Mouse (Mus musculus): ENCODE data around the gene Krcc1. TPM values are rescaled to one million over a fixed set of nuclear protein-coding genes. Genes with fewer than 3 reads are reported as not detected.
"Not testable (repeated sequence)": the region's sequence is repeated elsewhere in the genome, so short reads cannot be mapped to it uniquely, and the experiment has no call there.

The Krcc1 gene
- polyA plus RNA-seq, 1 experiment from 2014 or later, result 21.3 TPM

DNA sequence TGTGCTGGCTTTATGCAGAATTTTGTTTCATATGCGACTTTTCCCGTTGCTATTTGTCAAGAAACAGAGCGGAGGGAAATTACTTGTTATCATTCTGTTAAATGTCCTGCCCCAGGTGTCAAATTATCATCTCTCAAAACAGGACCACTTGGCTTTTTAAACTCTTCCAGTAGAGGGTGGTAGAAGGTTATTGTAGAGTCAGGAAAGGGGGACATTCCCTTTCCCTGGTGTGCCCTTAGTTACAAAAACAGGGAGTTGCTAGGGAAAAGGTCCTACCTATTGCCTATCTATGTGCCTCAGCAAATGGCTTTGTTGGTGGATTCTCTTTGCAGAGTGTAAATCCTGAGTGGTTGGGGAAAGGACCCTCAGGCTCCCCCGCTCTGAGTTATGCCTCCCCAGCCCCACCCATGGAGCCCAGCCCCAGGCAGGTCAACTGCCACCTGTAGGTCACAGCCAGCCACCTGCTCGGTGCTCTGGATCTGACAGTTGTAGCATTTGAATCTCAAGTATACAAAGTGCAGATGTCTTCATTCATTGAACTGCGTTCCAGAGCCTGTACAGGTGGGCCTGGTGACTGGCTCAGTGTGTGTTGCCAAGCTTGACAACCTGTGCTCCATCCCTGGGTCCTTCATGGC lies 30.7 kb downstream of the Krcc1 start:
- H3K36me3 ChIP-seq, result no peaks in the 10 kb centered on the region
- no peak overlapping the region for H3K4me3 ChIP-seq
- no peak overlapping the region for H3K9ac ChIP-seq (replicated peaks)
- no peak for ATAC-seq (replicated peaks)
- no peaks in the 10 kb centered on the region for H3K9me3 ChIP-seq
- no peak overlapping the region for H3K4me2 ChIP-seq (replicated peaks)
- WGBS, result 77% methylated on average over 6 of the region's 6 CpGs
- no peaks in the 10 kb centered on the region for H3K27me3 ChIP-seq
- no peaks in the 10 kb centered on the region for H3K4me1 ChIP-seq
- H3K27ac ChIP-seq (replicated peaks), result no peak overlapping the region

DNA sequence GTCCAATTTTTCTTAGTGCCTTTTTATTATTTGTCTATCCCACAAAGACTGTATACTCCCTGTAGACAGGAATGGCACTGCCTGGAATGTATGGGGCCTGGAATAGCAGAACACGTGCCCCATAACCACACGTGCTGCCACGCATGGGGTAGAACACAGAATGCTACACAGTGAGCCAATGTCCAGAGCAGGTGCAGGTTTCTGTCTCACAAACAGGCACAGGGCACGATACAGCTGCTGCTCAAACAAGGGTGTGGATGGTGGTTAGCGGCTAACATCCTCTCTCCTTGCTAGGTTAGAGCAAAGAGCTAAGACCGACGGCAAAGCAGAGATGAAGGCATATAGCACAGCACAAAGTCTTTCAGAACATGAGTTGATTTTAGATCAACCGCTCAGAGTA lies 36.0 kb downstream of the Krcc1 start:
- Histone ChIP-seq H3K36me3 (no peaks in the 10 kb centered on the region), H3K9me3 (no peaks in the 10 kb centered on the region), H3K4me1 (no peaks in the 10 kb centered on the region), H3K27ac (replicated peaks) (no peak overlapping the region), H3K4me3 (no peak overlapping the region), H3K4me2 (replicated peaks) (no peak overlapping the region), H3K9ac (replicated peaks) (no peak overlapping the region), H3K27me3 (no peaks in the 10 kb centered on the region)
- WGBS, result 90% methylated on average over 8 of the region's 8 CpGs
- no peak for ATAC-seq (replicated peaks)

DNA sequence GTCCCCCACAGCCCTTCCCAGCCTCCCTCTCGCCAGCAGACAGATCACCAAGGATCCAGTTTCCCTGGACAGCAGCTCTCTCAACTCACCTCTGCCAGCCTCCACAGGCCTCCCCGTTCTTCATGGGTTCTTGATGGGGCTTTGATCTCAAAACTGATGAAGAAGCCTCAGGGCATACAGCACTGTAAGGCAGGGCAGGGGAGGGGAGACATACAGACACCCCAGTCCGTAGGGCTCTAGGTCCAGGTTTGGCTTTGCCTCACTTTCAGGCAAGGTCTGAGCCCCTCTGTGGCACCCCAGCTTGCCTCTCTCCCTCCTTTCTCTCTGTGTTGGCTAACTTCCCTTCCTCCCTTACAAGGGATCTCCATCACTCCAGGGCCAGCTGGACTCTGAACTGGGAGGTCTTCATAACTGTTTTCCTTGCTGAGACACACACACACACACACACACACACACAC lies 50.4 kb downstream of the Krcc1 start, which contains the start of gene Smyd1:
Gene Smyd1, minus strand, starts transcription at position 408 of the 458 bp plus-strand sequence.
- no peaks in the 10 kb centered on the region for H3K9me3 ChIP-seq
- 87% methylated on average over 3 of the region's 3 CpGs for WGBS
- no peaks in the 10 kb centered on the region for H3K27me3 ChIP-seq
- no peak within 1 kb of the TSS for H3K4me2 ChIP-seq (replicated peaks)
- H3K36me3 ChIP-seq, result no peaks in the 10 kb centered on the region
- ATAC-seq (replicated peaks), result no peak
- no peaks in the 10 kb centered on the region for H3K4me1 ChIP-seq
- no peak within 1 kb of the TSS for H3K4me3 ChIP-seq
- H3K9ac ChIP-seq (replicated peaks), result no peak within 1 kb of the TSS
- H3K27ac ChIP-seq (replicated peaks), result no peak within 1 kb of the TSS

DNA sequence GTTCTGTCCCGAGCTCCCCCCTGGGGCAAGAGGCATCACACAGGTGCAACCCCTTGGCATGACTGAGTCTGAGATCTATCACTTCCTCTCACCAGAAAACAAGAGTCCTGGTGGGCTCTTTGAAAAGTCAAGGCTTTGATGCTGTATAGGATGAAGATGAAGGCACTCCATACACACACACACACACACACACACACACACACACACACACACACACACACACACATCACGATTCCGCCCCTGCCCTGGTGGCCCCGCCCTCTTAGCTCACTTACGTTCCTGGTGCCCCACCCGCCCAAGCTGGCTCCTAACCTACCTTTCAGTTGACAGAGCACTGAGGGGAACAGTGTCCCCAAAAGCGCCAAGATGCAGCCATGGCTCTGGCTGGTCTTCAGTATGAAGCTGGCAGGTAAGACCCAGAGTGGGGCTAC lies 51.0 kb downstream of the Krcc1 start, which contains the start of gene Cd8b1:
Gene Cd8b1, plus strand, starts transcription at position 298 of the 431 bp plus-strand sequence.
- Histone ChIP-seq H3K27ac (replicated peaks) (no peak within 1 kb of the TSS), H3K4me1 (no peaks in the 10 kb centered on the region), H3K4me2 (replicated peaks) (no peak within 1 kb of the TSS), H3K9me3 (no peaks in the 10 kb centered on the region), H3K9ac (replicated peaks) (no peak within 1 kb of the TSS), H3K4me3 (no peak within 1 kb of the TSS), H3K27me3 (no peaks in the 10 kb centered on the region), H3K36me3 (no peaks in the 10 kb centered on the region)
- ATAC-seq (replicated peaks), result no peak
- WGBS, result 85% methylated on average over 7 of the region's 7 CpGs

DNA sequence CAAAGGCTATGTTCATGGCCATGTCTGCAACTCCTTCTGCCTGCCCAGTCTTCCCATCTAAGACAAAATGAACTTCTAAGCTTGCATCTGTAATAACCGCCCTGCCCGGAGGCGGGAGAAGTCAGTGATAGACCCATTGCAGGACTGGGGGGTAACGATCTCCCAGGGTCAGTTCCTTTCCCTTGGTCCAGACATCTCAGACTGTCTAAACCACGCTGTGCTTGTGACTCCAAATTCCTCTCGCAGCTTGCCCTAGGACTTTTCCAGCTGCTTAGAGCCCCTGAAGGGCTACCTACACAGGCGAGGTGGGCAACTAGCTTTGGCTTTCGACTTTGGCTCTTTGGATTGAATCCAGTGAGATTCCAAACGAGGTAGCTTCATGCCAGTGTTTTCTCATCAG lies 53.3 kb downstream of the Krcc1 start:
- ATAC-seq (replicated peaks), result no peak
- H3K9ac ChIP-seq (replicated peaks), result no peak overlapping the region
- no peak overlapping the region for H3K27ac ChIP-seq (replicated peaks)
- 89% methylated on average over 9 of the region's 9 CpGs for WGBS
- H3K4me1 ChIP-seq, result no peaks in the 10 kb centered on the region
- no peak overlapping the region for H3K4me3 ChIP-seq
- H3K9me3 ChIP-seq, result no peaks in the 10 kb centered on the region
- no peaks in the 10 kb centered on the region for H3K27me3 ChIP-seq
- H3K36me3 ChIP-seq, result no peaks in the 10 kb centered on the region
- H3K4me2 ChIP-seq (replicated peaks), result no peak overlapping the region

DNA sequence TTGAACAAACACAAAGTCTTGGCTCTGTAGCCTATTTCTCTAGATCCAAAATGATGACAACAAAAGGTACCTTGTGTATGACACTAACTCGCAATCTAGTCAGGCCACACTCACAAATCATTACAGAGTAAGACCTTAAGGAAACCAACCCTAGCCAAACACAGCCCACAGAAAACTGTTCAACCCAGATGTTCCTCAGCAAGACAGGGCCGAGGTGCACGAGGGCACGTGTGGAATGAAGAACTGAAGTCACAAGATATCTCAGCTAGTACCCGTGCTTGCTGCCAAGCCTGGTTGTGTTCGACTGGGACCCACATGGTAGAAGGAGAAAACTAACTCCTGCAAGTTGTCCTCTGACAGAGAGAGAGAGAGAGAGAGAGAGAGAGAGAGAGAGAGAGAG lies 58.4 kb downstream of the Krcc1 start:
- ATAC-seq (replicated peaks), result no peak
- H3K9ac ChIP-seq (replicated peaks), result no peak overlapping the region

DNA sequence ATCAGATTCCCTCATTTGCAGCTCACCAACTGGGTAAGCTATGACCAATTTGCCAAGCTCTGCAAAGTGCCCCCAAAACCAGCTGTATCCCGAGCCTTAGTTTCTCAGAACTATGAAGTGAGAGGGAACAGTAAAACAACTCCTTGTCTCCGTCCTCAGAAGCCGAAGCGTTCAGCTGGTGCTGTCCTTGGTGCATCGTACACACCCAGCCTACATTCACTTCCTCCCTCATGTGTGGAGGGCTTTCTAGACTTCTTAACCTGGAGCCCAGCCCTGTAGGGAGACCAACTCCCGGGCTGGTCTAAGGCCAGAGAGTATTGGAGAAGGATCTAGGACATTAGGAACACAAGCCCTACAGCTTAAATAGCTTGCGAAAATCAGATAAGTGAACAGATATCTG lies 59.0 kb downstream of the Krcc1 start:
- H3K4me1 ChIP-seq, result no peaks in the 10 kb centered on the region
- no peak overlapping the region for H3K27ac ChIP-seq (replicated peaks)
- H3K36me3 ChIP-seq, result no peaks in the 10 kb centered on the region
- whole genome bisulfite sequencing, result 90% methylated on average over 7 of the region's 7 CpGs
- H3K9me3 ChIP-seq, result no peaks in the 10 kb centered on the region
- no peak overlapping the region for H3K4me2 ChIP-seq (replicated peaks)
- H3K27me3 ChIP-seq, result no peaks in the 10 kb centered on the region
- no peak overlapping the region for H3K4me3 ChIP-seq
- no peak for ATAC-seq (replicated peaks)
- no peak overlapping the region for H3K9ac ChIP-seq (replicated peaks)

More for the DNA sequence above, 58.4 kb downstream of the Krcc1 start:
- H3K27me3 ChIP-seq, result no peaks in the 10 kb centered on the region
- H3K4me2 ChIP-seq (replicated peaks), result no peak overlapping the region
- no peaks in the 10 kb centered on the region for H3K4me1 ChIP-seq
- no peaks in the 10 kb centered on the region for H3K9me3 ChIP-seq
- H3K36me3 ChIP-seq, result no peaks in the 10 kb centered on the region
- no peak overlapping the region for H3K4me3 ChIP-seq
- no peak overlapping the region for H3K27ac ChIP-seq (replicated peaks)
- WGBS, result 90% methylated on average over 6 of the region's 6 CpGs

DNA sequence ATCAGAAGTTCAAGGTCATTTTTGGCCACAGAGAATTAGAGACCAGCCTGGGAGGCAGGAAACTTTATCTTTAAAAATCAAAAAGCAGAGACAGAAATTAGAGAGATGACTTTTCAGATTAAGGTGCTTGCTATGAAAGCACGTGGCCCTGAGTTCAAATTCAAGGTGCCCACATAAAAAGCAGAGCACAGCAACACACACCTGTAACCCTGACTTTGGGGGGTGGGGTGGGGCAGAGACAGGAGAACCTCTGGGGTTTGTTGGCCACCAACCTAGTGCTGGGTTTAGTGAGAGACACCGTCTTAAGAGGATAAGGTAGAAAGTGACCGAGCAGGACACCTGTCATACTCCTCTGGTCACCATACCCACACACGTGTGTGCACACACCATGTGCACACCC lies 60.0 kb downstream of the Krcc1 start:
- not testable (repeated sequence) for H3K4me1 ChIP-seq; H3K36me3 ChIP-seq; H3K9ac ChIP-seq (replicated peaks); ATAC-seq (replicated peaks); H3K27ac ChIP-seq (replicated peaks); H3K4me2 ChIP-seq (replicated peaks); H3K4me3 ChIP-seq; H3K27me3 ChIP-seq; H3K9me3 ChIP-seq
- 96% methylated on average over 2 of the region's 4 CpGs for WGBS

DNA sequence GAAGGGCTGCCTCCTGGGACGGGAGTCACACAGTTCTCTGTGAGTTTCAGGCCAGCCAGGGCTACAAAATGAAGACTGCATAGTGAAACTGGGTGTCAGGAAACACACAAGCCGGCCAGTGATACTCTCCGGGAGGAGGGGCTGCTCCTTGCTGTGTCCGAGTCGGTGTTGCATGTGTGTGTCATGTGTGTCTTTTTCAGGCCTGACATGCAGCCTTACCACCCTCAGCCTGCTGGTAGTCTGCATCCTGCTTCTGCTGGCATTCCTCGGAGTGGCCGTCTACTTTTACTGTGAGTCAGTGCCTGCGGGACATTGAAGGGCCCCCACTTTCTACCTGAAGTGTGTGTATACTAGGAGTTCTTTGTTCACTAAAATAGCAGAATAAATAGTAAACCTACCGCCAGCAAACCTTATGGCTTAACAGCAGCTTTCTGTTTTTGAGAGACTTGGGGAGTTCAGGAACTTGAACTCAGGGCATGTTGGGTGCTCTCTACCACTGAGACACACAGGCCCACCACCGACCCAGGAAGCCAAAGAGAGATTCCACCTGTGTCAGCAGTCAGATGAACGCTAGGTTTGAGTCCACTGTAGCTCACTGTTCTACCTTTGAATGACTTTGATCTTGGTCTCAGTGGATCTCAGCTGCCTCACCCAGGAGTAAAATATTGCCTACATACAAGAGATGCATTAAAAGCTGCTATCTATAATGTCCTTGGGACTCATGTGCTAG lies 60.9 kb downstream of the Krcc1 start:
- Histone ChIP-seq H3K4me2 (replicated peaks) (no peak overlapping the region), H3K4me3 (no peak overlapping the region), H3K27me3 (no peaks in the 10 kb centered on the region), H3K27ac (replicated peaks) (no peak overlapping the region), H3K36me3 (no peaks in the 10 kb centered on the region), H3K9ac (replicated peaks) (no peak overlapping the region), H3K9me3 (no peaks in the 10 kb centered on the region), H3K4me1 (no peaks in the 10 kb centered on the region)
- 91% methylated on average over 11 of the region's 11 CpGs for WGBS
- ATAC-seq (replicated peaks), result no peak

DNA sequence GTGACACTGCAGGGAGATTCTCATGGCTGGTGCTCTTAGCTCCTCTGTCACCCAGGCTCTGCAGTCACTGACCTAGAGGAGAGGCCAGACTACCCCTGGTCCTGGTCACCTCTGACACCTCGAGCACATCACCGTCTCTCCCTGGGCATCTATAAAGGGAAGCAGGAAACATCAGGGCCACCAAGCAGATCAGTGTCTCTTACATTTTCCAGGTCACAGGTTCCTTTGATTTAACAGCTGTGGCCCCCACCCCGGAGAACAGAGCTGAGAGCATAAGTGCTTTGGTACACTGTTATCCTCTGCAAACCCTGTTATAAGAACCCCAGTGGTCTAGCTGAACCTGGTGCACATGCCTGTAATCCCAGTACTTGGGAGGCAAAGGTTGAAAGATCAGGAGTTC lies 61.6 kb downstream of the Krcc1 start:
- no peaks in the 10 kb centered on the region for H3K4me1 ChIP-seq
- no peak overlapping the region for H3K27ac ChIP-seq (replicated peaks)
- H3K4me3 ChIP-seq, result no peak overlapping the region
- H3K27me3 ChIP-seq, result no peaks in the 10 kb centered on the region
- H3K4me2 ChIP-seq (replicated peaks), result no peak overlapping the region
- H3K9me3 ChIP-seq, result no peaks in the 10 kb centered on the region
- no peaks in the 10 kb centered on the region for H3K36me3 ChIP-seq
- ATAC-seq (replicated peaks), result no peak
- H3K9ac ChIP-seq (replicated peaks), result no peak overlapping the region
- 83% methylated on average over 3 of the region's 3 CpGs for WGBS

DNA sequence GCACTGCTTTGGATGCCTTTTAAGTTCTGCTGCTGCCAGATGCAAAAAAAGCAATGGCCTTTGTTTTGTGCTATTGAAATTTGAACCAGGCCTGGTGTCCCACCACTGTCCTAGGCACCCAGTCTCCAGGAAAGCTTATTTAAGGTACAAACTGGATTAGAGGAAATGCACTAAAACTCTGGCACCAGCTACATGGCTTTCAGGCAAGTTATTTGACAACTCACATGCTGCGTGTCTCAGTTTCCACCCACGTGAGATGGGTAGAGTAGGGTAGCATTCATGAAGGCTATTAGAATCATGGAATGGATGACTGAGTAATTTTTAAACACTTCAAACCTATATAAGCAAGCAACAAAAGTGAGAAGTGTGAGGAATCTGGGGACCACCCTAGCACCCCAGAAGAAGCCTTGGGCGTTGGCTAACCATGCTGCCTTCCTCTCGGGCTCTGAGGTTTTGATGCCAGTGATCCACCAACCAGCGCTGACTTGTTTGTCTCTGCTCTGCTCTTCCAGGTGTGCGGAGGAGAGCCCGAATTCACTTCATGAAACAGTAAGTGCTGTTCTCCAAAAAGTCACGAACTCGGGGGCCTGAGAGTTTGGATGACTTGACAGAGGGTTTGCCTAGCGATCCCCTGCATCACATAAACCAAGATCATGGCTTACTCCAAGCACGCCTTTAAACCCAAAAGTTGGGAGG lies 62.2 kb downstream of the Krcc1 start:
- ATAC-seq (replicated peaks), result no peak
- no peaks in the 10 kb centered on the region for H3K4me1 ChIP-seq

More for the DNA sequence above, 62.2 kb downstream of the Krcc1 start:
- Histone ChIP-seq H3K9ac (replicated peaks) (no peak overlapping the region), H3K27ac (replicated peaks) (no peak overlapping the region), H3K4me2 (replicated peaks) (no peak overlapping the region), H3K27me3 (no peaks in the 10 kb centered on the region), H3K9me3 (no peaks in the 10 kb centered on the region), H3K36me3 (no peaks in the 10 kb centered on the region), H3K4me3 (no peak overlapping the region)
- WGBS, result 91% methylated on average over 11 of the region's 11 CpGs

Data from forebrain, embryonic 15.5 days (tissue).